Mouse (Mus musculus): Measurements from ENCODE around the gene Tmem223.

- TF ChIP-seq EP300 (IDR thresholded peaks at IDR 0.05) (peak; percentile 83), CTCF (IDR thresholded peaks at IDR 0.05) (no peak)
Measured at GRCm38 (mm10) chr19:8722907-8723573, 47.8 kb upstream of the Tmem223 start, which contains the start of gene Slc3a2.

Measured in lung, postnatal 0 days (tissue).